Mouse (Mus musculus): ENCODE results near the gene Ltb4r1.

The Ltb4r1 gene

GRCm38 (mm10) chr14:55747051-55747847 is 18.5 kb upstream of the Ltb4r1 start:
- no peak for DNase-seq (ENCODE audit: low spot score in 2 of 2)

DNA sequence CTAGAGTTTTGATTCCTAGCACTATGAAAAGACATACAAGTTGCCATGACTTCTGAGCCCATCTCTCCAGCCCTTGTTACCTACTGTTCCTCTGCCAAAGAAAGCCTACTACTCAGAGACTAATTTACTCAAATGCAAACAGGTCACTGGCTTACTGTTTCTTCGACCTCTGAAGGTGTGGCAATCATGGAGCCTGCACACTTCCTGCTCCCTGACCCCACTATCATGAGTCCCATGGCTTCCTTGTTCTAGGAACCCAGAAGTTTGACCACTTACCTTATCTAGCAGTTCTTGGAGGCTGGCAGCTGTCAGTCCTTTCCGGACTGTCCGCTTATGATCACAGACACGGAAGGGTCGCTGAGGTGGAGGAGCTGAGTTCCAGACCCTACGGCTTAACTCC is 8.2 kb upstream of the Ltb4r1 start:
- no peak for DNase-seq (ENCODE audit: low spot score in 2 of 2)

DNA sequence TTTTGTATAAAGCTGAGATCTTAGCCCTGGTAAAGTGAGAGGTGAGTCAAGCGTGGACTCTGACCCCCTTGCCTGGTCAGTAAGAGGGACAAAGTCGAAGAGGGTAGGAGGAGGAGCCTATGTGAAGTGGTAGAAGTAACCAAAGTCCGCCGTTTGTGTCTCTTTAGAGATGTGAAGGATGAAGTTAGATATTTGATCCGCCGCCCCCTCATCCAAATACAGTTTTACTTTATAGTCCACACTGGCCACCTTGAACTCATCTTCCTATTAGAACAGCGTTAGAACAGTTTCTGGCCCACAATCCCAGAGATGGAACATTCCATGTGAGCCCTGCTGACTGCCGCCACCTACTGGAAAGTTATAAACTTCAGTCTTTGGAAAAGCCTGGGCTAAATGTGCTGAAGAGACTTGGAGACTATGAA is 7.4 kb upstream of the Ltb4r1 start, which contains the start of gene Cideb:
Cideb (minus strand) TSS at position 96 of the 422 bp plus-strand sequence.
- peak in 1 of 2 experiments; percentile 55 for DNase-seq (ENCODE audit: low spot score in 2 of 2)

DNA sequence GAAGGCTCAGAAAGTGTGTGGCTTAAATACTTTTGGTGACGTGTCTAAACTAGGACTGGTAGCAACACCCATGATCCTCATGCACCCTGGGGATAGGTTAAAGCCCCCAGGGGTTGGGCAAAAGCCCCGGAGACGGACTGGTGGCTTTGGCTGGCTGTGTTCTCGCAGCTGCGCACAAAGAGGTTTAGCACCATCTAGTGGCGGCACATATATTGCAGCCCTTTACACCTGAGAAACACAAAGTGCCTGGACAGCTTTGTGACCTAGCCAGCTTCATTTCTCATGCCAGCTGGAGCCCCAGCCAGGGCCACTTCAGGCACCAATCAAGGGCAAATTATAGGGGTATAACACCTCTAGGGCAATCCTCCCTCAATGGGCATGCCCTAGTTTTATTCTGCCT is 5.6 kb upstream of the Ltb4r1 start:
- peak; percentile 87 for DNase-seq (ENCODE audit: low spot score in 2 of 2)

DNA sequence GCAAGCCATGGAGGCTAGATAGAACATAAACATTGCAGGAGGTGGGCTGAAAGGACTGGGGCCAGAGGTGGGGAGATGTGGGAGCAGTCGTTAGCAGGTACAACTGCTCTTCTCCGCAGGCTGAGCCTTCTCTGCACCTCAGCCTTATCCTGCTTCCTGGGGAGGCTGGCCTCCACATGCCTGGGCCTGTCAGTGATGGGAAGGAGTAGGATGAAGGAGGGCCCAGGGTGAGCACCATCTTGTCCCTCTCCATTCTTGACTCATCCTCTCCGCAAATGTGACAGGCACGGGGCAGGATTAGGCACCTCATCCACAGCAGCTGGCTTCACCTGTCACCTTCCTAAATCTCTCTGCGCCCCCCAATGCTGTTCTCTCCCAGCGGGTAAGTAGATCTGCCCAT is 4.6 kb upstream of the Ltb4r1 start, which contains the start of gene Ltb4r2:
Ltb4r2 (plus strand) TSS at position 266 of the 400 bp plus-strand sequence.
- DNase-seq (ENCODE audit: low spot score in 2 of 2) = no peak

- peak; percentile 62 to 65 for DNase-seq (ENCODE audit: low spot score in 2 of 2)
These were observed 3.6 kb upstream of the Ltb4r1 start for GRCm38 (mm10) chr14:55762001-55762821.

DNA sequence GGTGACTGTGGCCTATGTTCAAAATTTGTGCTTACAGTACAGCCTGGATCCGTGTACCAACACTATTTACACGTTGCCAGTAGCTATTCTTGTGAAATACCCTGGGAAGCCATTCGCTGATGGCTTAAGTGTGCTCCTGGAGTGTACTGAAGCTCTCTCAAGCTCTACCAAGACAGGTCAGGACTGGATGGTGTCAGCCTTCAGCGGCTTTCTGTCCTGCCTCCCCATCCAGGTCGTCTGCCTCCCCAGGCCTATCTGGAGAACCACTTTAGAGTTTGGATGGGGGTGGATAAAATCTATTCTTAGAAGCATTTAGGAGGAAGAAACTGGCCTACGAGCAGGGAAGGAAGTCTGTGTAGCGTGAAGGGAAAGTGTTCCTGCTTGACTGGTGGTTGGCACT is 2.6 kb upstream of the Ltb4r1 start:
- no peak for DNase-seq (ENCODE audit: low spot score in 2 of 2)

- DNase-seq (ENCODE audit: low spot score in 2 of 2) = peak in 1 of 2 experiments; percentile 55
These were observed 2.0 kb downstream of the Ltb4r1 start for GRCm38 (mm10) chr14:55767519-55768414.

- DNase-seq (ENCODE audit: low spot score in 2 of 2) = no peak
These were observed 2.8 kb downstream of the Ltb4r1 start for GRCm38 (mm10) chr14:55768555-55768954.

DNA sequence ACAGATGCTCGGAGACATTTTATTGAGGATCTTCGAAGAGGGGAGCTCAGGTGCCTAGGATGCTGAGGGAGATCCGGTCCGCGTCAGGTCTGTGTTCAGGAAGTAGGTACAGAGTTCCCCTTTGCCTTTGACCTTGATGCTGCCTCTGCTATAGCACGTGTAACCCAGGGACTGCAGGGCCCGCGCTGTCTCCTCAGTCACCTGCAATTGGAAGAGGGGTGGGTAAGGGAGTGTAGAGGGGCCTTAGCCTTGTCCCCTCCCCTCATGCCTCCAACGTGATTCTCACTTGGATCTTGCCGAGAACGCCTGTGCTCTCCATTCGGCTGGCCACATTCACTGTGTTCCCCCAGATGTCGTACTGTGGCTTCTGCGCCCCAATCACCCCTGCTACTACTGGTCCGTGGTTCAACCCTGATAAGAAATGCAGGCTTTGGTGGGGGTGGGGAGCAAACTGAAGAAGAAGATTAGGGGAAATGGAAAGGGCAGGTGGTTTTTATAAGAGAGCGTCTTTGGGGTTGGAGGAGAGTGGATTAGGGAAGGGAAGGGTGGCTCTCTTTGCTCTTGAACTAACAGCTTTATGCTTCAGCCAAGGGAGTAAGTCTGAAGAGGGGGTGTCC is 3.4 kb downstream of the Ltb4r1 start:
- no peak for DNase-seq (ENCODE audit: low spot score in 2 of 2)

DNA sequence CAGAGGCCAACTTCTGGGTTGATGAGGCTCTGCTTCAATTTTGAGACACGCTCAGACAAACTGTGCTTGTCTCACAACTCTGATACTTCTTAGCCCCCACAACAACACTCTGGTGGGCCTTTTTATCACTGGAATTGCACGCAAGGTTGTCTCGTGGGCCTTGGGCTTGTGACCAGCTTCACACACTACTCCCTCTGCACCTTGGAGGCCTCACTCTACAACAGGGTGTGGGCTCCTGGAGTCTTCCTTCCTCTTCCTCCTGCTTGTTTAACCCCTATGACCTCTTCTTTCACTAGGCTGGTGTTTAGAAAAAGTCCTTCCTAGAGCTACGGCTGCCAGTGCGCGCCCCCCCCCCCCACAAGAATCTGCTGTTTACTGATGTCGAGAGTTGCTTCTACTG is 10.9 kb downstream of the Ltb4r1 start:
- DNase-seq (ENCODE audit: low spot score in 2 of 2) = peak in 1 of 2 experiments; percentile 3

- peak in 1 of 2 experiments; percentile 6 for DNase-seq (ENCODE audit: low spot score in 2 of 2)
These were observed 11.4 kb downstream of the Ltb4r1 start for GRCm38 (mm10) chr14:55777176-55777575.

GRCm38 (mm10) chr14:55777806-55778205 is 12.0 kb downstream of the Ltb4r1 start:
- peak in 1 of 2 experiments; percentile 11 for DNase-seq (ENCODE audit: low spot score in 2 of 2)

DNA sequence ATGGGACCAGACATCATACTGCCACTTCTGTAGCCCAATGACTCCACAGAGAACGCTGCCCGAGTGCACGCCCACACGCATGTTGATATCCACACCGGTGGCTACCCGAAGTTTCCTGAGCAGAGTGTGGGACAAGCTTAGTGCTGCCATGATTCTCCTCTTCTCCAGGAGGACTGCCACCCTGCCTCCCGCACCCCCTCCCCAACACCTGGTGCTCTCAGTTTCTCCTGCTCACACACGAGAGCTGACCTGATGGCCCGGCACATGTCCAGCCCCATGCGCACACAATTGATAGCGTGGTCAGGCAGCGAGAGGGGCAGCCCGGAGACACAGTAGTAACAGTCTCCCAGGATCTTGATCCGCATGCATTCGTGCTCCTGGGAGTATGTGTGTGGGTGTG is 12.9 kb downstream of the Ltb4r1 start:
- peak; percentile 15 to 16 for DNase-seq (ENCODE audit: low spot score in 2 of 2)

DNA sequence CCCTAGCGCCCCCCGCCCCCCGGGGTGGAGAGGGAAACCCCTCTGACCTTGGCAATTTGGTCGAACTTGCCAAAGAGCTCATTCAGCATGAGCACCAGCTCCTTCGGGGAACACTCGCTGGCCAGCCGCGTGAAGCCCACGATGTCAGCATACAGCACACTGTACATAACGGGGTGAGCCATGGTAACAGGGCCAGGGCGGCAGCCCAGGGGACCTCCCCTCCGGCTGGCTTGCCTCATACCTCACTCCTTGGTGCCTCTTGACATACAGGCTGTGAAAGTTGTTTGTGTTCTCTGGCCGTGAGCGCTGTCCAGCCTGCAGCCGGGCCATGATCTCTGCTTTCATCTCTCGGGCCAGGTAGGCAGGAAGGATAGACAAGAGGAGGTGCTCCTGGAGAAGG is 13.9 kb downstream of the Ltb4r1 start:
- peak in 1 of 2 experiments; percentile 20 for DNase-seq (ENCODE audit: low spot score in 2 of 2)

DNA sequence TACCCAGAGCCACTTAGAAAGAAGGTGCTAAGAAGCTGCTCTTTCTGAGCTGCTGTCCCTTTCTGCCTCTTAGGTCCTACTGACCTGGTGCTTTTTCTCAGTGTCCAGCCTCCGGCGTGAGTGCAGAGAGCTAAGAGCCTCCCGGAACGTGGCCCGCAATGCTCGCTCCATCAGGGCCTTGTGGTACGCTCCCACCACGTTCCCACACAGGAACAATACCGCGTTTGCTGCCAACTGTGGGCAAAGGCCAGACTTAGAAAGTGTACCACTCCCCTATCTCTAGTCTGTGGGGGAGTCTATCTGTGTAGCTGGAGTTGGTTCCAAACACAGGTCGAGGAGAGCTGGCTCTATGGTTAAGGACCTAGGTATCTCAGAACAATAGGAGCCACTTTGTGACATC is 15.0 kb downstream of the Ltb4r1 start:
- DNase-seq (ENCODE audit: low spot score in 2 of 2) = peak in 1 of 2 experiments; percentile 15

GRCm38 (mm10) chr14:55781310-55781709 is 15.5 kb downstream of the Ltb4r1 start:
- peak; percentile 62 to 66 for DNase-seq (ENCODE audit: low spot score in 2 of 2)

GRCm38 (mm10) chr14:55782361-55782960 is 16.7 kb downstream of the Ltb4r1 start:
- peak in 1 of 2 experiments; percentile 13 for DNase-seq (ENCODE audit: low spot score in 2 of 2)

GRCm38 (mm10) chr14:55783171-55783957 is 17.6 kb downstream of the Ltb4r1 start:
- peak in 1 of 2 experiments; percentile 23 for DNase-seq (ENCODE audit: low spot score in 2 of 2)

- peak in 1 of 2 experiments; percentile 15 for DNase-seq (ENCODE audit: low spot score in 2 of 2)
These were observed 18.1 kb downstream of the Ltb4r1 start, which contains the start of gene Adcy4 for GRCm38 (mm10) chr14:55783958-55784235. TSS of gene Adcy4 (minus strand) at chr14:55784095.

All from right cerebral cortex, postnatal 10 days (tissue).